1 mouse cellular context compared by ENCODE assay signal in the genomic region with DNA sequence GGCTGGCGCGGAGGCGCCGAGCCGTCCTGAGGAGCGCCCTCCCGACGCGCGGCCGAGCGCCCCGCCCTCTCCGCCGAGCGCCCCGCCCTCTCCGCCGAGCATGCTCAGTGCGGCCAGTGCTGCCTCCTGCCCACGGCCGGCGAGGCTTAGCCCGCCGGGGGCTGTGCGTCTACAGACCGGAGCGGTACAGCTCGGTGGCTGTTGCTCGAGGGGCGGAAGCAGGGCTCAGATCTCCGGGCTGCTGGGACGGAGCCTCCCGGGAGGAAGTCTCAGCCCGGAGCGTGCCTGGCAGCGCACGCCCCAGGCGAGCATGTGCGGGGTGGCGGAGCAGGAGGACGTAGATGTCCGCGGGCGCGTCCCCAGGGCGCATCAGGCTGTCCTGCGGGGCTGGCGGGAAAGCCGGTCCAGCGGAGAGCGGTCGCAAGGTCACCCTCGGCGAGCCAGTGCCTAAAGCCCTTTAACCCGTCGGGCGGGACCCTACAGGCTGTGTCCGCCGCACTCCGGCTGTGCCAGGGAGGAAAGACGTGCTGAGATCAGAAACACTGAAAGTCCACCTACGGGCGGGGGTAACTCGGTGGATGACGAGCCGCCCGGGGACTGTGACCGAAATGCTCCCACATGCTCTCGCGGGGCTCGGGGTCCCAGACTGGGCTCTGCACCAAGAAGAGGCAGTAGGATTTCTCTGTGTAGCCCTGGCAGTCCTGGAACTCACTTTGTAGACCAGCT.
TF ChIP-seq lines count a peak whose summit lies in the region.

No protein-coding gene starts in this region.

TF ChIP-seq in CH12.LX, 34 proteins besides CTCF, POLR2A, EP300 and RAD21 (continued from another document):
- TF ChIP-seq ETS1 (conservative IDR thresholded peaks at IDR 0.05; ENCODE audit: low read depth, low read length): no peak
